Mouse (Mus musculus) adrenal gland, postnatal 36 days (tissue): Measurements from ENCODE around the gene Pon3. TPM values are rescaled to one million over a fixed set of nuclear protein-coding genes. Genes with fewer than 3 reads are reported as not detected.

Experiments used
- DNase-seq, 2 experiments: peaks; one replicate each; pipeline ENCODE4 v3.0.0; 2021; ENCODE audit warnings: mixed read lengths in 1 of 2
- total RNA-seq, 2 experiments: library from RNA; stranded (reverse); gene quantifications; 2 replicates each; pipeline ENCODE4 v1.2.3; 2021

Gene Pon3
- total RNA-seq, 2 experiments from 2014 or later = 75.7 to 165 TPM

DNA sequence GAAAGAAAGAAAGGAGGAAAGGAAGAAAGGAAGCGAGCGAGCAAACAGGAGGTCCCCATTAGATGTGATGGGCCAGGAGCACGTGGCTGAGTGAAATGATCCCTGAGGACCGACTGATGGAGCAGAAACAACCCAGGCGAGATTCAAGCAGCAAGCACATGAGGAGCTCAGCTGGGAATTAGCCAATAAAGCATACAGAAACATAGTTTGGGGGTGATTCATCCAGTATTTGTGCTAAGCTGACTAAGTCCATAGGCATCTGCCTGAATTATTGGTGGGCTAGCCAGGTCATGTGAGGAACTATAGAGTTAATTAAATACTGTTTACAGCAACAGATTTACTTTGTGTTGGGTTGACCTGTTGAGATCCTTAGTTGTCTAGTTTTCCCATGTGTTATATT, 75.4 kb downstream of the Pon3 start:
- no peak for DNase-seq

- DNase-seq = no peak
Measured at GRCm38 (mm10) chr6:5179189-5179588, 76.9 kb downstream of the Pon3 start.

- peak in 1 of 2 experiments; percentile 22 for DNase-seq
Measured at GRCm38 (mm10) chr6:5177967-5178891, 77.9 kb downstream of the Pon3 start.

GRCm38 (mm10) chr6:5174179-5174812, 81.8 kb downstream of the Pon3 start:
- no peak for DNase-seq

GRCm38 (mm10) chr6:5172571-5172970, 83.5 kb downstream of the Pon3 start:
- DNase-seq = no peak

DNA sequence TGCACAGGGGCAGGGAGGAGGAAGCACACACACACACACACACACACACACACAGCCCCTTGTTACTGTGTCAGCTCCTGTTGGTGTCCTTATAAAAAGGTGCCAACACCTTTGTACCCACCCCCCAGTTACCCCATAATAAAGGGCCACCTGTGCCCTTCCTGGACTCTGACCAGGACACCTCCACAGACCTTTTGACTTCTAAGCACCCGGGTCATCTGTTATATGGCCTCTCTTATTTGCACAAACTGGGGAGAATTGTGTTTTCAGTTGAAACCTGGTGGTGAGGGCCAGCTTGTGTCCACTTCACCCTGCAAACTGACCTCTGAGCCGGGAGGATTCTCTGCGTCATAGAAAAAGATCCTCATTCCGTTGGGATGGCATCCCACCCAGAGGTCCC, 84.7 kb downstream of the Pon3 start:
- no peak for DNase-seq

Other genes with a start within 250 kb of the Pon3 start
- 1 to 10 TPM; 2.2 to 4.2 TPM for gene Pon1, start 62.3 kb downstream of the Pon3 start, total RNA-seq
- gene Pon2, start 42.2 kb upstream of the Pon3 start, total RNA-seq = 10 to 100 TPM; 30.9 to 43.6 TPM
- 1 to 10 TPM; 3.1 to 5.2 TPM for gene Asb4, start 127.1 kb upstream of the Pon3 start, total RNA-seq
- 100 to 1,000 TPM; 275 to 333 TPM for gene Pdk4, start 240.0 kb upstream of the Pon3 start, total RNA-seq